Mouse (Mus musculus): ENCODE measurements around the gene Olfr1440. TPM values are rescaled to one million over a fixed set of nuclear protein-coding genes. Genes with fewer than 3 reads are reported as not detected.

The Olfr1440 gene
- not detected for total RNA-seq (2021)
- long read RNA-seq, experiment 1, result 0 reads
- long read RNA-seq, experiment 2, result 0 reads

DNA sequence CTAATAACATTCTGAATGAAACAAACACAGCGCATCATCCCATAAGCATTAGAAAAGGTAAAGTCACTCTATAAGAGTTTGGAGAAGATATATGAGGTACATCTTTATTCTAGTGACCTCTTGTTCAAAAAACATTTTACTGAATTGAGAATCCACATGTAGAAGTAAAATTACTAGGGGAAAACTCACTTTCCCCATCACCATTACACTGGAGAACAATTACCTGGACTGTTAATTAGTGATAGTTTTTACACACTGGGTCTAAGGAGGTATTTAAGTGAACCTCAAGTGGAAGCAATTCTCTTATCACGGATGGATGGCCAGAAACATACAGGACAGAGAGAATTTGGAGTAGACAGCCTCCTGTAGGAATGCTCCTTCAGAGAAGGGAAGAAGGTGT is at the start of gene Olfr1440:
Olfr1440 (plus strand) TSS at position 301 of the 400 bp plus-strand sequence.
- DNase-seq (ENCODE audit: low spot score), result no peak

DNA sequence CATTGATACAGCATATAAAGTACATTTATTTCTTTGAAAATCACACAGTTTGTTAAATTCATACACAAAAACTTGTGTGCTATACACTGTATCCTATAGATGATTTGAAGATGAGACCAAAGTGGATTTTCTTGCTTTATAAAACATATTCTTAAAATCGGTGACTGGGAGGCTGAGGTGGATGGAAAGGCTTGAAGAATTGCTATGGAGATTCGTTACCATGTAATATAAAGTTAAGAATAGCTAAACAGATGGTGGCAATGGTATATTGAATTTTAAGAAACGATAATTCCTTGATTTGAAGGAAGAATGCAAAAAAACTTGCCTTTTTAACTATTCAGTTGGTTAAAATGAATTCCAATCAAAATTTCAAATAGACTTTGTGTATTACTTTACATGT is 14.1 kb upstream of the Olfr1440 start:
- DNase-seq (ENCODE audit: low spot score), result no peak

DNA sequence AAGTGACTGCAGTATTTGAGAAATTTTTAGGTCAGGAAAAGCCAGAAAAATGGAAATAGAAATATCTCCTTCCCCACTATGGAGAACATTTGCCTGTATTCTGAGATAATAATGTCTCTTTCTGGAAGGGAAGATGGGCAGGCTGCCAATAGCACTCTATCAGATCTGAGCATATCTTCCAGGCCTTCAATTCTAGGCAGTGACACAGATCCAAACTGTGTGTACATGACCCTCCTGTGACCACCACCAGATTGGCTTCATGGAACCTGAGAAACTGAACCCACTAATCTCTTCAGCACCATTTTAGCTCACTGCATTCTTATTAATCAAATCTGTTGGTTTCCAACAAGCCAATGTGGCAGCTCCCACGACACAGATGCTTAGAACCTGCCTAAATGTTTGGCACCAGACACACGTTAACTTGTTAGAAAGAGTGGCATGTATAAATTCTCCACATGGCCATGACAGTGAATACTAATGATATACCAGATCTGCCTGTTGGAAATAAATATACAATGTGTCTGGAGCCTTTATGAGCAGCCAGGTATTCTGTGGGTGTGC is 12.5 kb upstream of the Olfr1440 start:
- no peak for DNase-seq (ENCODE audit: low spot score)

DNA sequence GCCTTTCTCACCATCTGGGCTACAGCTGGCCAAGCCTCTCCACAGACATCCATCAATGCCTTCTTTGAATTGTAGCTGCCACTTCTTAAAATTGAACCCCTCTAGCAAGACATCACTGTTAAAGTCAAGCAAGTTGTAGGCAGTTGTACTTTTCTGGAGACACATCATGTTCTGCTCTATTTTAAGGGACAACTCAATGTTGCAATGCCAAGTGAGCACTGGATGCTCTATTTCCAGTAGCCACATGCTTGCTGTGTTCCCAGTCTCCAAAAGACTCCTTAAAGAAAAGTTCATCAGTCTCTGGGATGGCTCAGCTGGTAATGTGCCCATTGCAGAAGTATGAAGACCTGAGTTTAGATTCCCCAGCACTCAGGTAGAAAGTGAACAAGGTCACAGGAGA is 26.7 kb downstream of the Olfr1440 start:
- no peak for DNase-seq (ENCODE audit: low spot score)

DNA sequence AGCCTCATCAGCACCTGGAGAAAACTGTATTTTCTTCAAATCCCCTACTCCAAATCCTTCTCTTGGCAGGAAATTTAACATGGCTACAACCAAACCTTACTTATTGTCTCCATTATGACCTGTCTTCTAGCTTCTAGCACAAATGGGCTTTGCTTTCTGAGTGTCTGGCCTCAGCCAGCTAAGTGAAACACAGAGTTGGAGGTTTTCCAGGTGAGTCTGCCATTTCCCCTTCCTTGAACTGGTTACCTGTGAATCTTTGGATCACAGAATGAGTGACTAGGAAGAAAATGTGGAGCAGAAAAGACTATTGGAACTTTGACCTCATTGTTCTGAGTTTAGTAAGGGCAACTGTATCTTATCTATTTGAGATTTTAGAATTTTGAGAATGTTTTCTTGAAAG is 30.3 kb downstream of the Olfr1440 start, which contains the start of gene Olfr1441:
Olfr1441 (plus strand) TSS at position 73 of the 400 bp plus-strand sequence.
- DNase-seq (ENCODE audit: low spot score), result no peak

DNA sequence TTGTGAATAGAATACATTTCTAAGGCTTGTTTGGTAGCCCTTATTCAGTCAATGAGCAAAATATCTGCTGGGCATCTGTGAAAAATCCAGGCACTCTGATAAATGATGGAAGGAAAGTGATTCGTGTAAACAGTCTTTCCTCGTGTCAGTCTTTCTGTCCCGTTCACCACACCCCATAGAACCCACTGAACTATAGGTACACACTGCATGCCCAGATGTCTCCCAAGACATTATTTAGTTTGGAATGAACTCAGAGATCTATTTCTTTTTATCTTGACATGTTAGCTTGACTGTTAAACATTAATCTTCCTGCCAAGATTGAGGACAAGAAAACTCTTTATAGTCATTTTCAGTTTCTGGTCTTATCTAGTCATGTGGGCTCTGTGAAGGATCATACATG is 31.2 kb downstream of the Olfr1440 start:
- no peak for DNase-seq (ENCODE audit: low spot score)

DNA sequence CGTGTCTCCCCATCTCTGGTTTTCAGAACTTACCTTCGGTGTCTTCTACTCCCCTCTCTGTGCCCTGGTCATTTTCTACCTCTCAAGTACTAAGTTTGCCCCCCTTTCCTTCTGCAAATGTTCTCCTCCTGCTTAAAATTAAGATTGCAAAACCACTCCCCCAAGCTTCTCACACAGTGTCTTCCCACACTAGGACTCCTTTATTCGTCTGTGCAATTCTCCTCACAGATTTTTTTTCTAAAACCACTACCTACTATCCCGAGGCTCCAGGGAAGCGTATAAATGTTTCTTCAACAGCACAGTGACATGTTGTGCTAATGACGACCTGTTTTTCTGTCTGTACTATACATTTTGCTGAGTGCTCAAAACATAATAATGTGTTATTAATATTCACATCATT is 33.5 kb downstream of the Olfr1440 start:
- no peak for DNase-seq (ENCODE audit: low spot score)

DNA sequence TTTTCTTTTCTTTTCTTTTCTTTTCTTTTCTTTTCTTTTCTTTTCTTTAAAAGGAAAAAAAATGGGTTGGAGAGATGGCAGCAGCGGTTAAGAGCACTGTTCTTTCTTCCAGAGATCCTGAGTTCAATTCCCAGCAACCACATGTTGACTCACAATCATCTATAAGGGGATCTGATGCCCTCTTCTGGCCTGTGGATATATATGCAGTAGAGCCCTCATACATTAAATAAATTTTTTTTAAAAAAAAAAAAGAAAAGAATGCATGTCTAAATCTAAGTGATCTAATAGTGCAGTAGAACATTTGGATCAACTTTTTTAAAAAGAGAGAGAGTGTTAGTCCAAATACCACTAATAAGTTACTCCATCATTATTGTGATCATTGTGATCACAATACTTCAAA is 34.6 kb downstream of the Olfr1440 start:
- no peak for DNase-seq (ENCODE audit: low spot score)

DNA sequence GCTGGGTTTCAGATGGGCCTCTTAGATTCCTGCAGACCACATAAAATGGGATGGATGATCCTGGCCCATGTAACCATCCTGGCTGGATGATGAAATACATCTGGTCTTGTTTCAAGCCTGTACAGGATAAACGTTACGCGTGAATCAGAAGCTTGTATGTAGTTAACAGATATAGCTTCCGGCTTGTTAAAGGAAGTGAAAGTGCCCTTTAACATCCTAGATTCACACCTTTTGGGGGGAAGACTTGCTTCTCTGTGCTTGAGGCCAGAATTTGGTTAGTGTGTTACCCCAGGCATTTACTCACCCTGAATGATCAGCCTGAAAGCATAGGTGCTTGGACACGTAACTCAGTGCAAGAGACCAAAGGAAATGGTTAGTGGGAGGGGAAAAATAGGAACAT is 40.0 kb downstream of the Olfr1440 start:
- no peak for DNase-seq (ENCODE audit: low spot score)

DNA sequence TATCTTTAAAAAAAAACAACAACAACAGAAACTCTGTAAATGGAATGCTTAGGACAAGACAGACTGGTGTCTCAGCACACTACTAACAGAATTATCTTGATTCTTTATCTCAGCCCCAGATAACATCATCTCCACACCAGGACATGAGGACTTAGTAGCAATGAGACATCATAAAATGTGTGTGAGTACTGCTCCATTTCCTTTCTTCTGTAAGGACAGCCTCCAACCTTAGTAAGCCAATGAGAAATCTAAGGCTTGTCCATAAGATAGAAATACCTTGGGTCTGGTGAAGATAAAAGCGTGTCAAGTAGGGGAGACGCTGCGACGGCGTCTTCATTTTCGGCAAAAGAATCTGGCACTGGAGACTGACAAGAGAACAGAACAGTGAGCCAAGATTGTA is 40.5 kb downstream of the Olfr1440 start, which contains the start of gene Pfpl:
Pfpl (plus strand) TSS at position 301 of the 400 bp plus-strand sequence.
- DNase-seq (ENCODE audit: low spot score), result no peak

DNA sequence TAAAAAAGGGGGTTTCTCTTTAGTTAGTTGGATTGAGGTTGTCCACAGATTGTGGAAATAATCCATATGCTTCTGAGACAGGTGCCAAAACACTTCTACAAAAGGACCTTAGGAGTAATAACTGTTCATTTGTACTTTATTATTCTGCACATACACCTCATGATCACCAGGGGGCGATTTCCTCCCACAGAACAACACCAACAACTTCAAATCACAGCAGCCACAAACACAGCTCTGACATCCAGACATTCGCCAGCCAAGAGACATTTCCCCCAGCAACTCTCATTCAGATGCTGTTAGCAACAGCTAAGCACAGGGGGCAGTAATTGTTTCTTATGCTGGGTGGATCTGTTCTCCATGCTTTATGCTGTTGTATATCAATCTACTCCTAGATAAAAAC is 46.0 kb downstream of the Olfr1440 start:
- peak; percentile 44 for DNase-seq (ENCODE audit: low spot score)

DNA sequence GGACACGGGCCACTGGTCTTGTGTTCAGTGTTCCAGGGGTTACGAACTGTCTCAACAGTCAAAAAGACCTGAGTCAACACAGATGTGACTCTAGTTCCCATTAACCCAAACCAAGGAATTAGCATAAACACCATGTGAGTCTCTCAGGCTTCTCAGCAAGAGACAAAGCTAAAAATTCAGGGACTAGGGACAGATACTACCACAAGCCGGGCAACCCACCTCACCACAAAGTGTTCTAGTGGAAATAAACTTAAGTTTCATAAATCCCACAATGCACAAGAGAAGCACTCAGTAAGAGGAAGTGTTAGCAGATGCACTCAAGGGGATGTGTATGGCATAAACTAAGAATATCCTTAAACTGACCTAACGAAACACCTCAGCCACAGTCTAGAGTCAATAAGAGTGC is 47.9 kb downstream of the Olfr1440 start:
- DNase-seq (ENCODE audit: low spot score), result no peak

DNA sequence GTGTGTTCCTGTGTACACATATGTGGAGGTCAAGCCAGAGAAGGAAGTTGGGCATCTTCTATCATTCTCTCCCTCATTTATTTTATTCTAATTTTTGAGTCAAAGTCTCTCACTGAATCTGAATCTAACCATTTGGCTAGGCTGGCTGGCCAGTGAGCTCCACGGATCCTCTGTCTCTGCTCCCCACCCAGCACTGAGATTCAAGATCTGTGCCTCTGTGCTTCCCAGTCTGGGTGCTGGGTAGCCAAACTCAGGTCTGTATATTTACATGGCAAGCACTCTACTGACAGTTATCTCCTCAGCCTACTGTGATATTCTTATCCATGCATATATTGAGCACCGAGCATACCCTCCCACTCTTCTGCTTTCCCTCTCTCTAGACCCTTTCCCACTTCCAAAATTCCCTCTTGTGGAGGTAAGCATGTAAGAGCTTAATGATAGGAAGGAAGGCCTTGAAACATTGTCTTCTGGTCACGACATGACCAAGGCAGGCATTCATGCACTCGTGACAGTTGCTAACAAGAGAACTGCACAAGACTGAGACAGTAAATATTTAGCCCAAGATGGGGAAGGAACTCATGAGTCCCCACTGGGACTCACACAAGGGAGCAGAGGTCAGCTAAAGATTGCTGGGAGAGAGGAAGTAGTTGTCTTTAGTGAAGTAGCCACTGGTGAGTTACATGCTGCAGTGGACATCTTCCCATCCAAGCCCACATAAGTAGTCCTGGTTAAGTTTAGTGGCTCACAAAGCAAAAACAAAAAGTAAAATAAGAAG is 48.9 kb downstream of the Olfr1440 start:
- DNase-seq (ENCODE audit: low spot score), result no peak

DNA sequence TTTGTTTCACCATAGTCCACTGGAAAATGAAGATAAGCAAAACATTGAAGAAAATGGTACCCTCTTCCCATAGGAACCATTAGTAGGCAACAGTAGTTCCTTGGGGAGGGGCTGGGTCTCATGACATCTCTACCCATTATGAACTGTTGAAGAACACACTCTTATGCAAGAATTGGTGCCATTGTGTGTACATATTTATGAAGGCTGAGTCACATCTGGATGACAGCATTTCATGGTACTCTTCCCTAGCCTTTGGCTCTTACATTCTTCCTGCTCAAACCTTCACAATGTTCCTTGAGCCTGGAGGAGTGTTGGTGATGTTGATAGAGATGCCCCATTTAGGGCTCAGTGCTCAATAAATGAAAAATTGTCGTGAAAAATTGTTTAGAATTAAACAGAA is 52.5 kb downstream of the Olfr1440 start:
- DNase-seq (ENCODE audit: low spot score), result no peak

DNA sequence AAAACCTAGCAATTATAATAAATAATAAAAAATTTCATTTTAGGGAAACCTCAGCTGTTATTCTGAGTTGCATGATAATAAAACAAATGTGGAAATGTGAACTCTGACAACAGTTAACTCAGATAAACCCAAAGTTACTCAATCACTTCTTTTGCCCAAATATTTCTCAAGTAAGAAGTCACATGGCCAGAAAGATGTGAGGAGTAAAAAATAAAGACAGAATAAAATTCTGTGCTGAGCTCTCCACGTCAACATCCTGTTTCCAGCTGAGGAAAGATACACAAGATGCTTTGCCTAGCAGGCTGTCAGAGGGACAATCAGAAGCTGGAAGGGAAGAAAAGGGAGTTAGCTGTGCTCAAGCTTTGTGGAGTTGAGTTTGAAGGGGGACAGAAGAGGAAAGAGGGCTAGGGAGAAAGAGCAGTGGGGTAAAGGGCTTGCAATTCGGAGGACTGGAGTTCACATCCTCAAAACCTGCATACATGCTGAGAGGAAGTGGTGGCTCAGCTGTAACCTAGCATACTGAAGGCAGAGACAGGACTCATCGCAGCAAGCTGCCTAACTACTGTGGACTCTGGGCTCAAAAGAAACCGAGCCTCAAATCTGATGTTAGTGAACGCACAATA is 53.1 kb downstream of the Olfr1440 start:
- no peak for DNase-seq (ENCODE audit: low spot score)

DNA sequence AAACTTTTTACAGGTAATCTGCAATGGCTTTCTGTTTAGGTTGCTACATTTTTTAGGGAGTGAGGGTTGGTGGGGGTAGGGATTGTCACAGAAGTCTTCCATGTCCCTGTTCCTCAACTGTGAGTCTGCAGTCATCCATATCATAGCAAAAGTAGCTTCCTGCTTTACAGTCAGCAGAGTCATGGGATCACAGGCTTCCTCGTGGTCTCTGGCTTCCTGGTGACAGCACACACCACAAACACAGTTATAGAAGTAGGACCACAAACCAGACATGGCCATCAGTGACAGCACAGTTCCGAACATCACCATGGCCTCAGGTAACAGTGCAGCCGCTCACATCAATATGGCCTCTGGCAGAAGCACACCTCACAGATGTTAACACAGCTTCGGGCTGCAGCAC is 55.5 kb downstream of the Olfr1440 start:
- no peak for DNase-seq (ENCODE audit: low spot score)

DNA sequence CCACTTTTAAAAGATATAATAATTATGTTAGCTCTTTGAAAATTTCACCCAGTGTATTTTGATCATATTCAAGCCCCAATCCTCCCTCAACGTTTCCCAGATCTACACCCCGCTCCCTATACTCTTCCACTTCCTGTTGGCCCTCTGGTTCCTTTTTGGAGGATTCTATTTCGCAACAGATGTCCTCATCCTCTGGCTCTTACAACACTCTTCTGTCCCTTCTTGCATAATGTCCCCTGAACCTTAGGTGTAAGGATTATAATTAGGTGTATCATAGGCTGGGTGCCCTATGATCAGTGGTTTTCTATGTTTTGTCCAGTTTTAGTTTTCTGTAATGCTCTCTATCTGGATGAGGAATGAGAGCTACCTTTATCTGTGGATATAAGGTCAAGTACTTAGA is 57.9 kb downstream of the Olfr1440 start:
- DNase-seq (ENCODE audit: low spot score), result no peak

Other genes with a start within 250 kb of the Olfr1440 start
- gene Olfr1555-ps1, start 217.2 kb upstream of the Olfr1440 start, total RNA-seq (2021), result not detected
- gene Olfr1431, start 186.6 kb upstream of the Olfr1440 start, total RNA-seq (2021), result not detected
- gene Olfr1432, start 154.7 kb upstream of the Olfr1440 start, total RNA-seq (2021), result not detected
- not detected for gene Olfr262, start 145.6 kb upstream of the Olfr1440 start, total RNA-seq (2021)
- gene Olfr235, start 126.2 kb upstream of the Olfr1440 start, total RNA-seq (2021), result not detected
- not detected for gene Olfr1434, start 107.4 kb upstream of the Olfr1440 start, total RNA-seq (2021)
- gene Olfr1436, start 88.1 kb upstream of the Olfr1440 start, total RNA-seq (2021), result not detected
- not detected for gene Olfr1437, start 62.2 kb upstream of the Olfr1440 start, total RNA-seq (2021)
- not detected for gene Olfr1438-ps1, start 51.4 kb upstream of the Olfr1440 start, total RNA-seq (2021)
- not detected for gene Olfr1441, start 30.2 kb downstream of the Olfr1440 start, total RNA-seq (2021)
- not detected for gene Pfpl, start 40.6 kb downstream of the Olfr1440 start, total RNA-seq (2021)
- gene Mpeg1, start 73.5 kb downstream of the Olfr1440 start, total RNA-seq (2021), result 1 to 10 TPM in 1 of 2 experiments, under 1 TPM in 1; 0.80 to 1.6 TPM
- gene Dtx4, start 114.2 kb downstream of the Olfr1440 start, total RNA-seq (2021), result 1 to 10 TPM; 2.9 to 3.7 TPM
- gene Fam111a, start 158.5 kb downstream of the Olfr1440 start, total RNA-seq (2021), result 1 to 10 TPM; 1.3 to 2.7 TPM
- not detected for gene Gm4952, start 212.7 kb downstream of the Olfr1440 start, total RNA-seq (2021)
- not detected for gene Glyat, start 246.0 kb downstream of the Olfr1440 start, total RNA-seq (2021)

Data from gastrocnemius, adult 18-20 months (tissue).